Mouse (Mus musculus) cortical plate, adult 2 months (tissue): Measurements from ENCODE around the gene Gtf3c1.

ENCODE experiments used
- CTCF ChIP-seq: fragments of 200-500 bp; IDR thresholded peaks from 2 replicates; pipeline ENCODE4 v1.5.1; 2011; ENCODE audit warnings: mild to moderate bottlenecking, control low read depth, low read length; ENCODE audit not compliant: insufficient read depth; ENCODE audit errors: extremely low read depth
- POLR2A ChIP-seq: fragments of 200-500 bp; IDR thresholded peaks from 2 replicates; pipeline ENCODE4 v1.6.1; 2011; ENCODE audit warnings: mild to moderate bottlenecking, low read length, control low read depth; ENCODE audit not compliant: insufficient read depth; ENCODE audit errors: extremely low read depth

GRCm38 (mm10) chr7:125600136-125600535 is 107.4 kb downstream of the Gtf3c1 start:
- TF ChIP-seq CTCF (no peak), POLR2A (no peak)
